Mouse (Mus musculus) adrenal gland, postnatal 25 days (tissue): ENCODE measurements at regions not wholly inside any gene's neighbourhood (a gene's known extent, or its start where the extent isn't known, plus 50 kb on each side); places are given as distances from the start of the nearest gene placed in this dataset.
"Not testable (repeated sequence)": the region's sequence is repeated elsewhere in the genome, so short reads cannot be mapped to it uniquely, and the experiment has no call there.

Source experiments
- DNase-seq: peaks from one replicate; pipeline ENCODE4 v3.0.0; 2021; ENCODE audit warnings: mixed read lengths

GRCm38 (mm10) chr3:130819031-130819836, 89.0 kb upstream of the Rpl34 start:
- DNase-seq, result no peak

GRCm38 (mm10) chr3:130818467-130819030, 88.4 kb upstream of the Rpl34 start:
- peak; percentile 91 for DNase-seq

GRCm38 (mm10) chr3:130809696-130810665, 79.8 kb upstream of the Rpl34 start:
- DNase-seq, result peak; percentile 12

GRCm38 (mm10) chr3:130805345-130805744, 75.1 kb upstream of the Rpl34 start:
- DNase-seq, result no peak

- DNase-seq, result no peak
Observed at GRCm38 (mm10) chr3:130804327-130804662, 74.1 kb upstream of the Rpl34 start.

- DNase-seq, result peak; percentile 12
Observed at GRCm38 (mm10) chr3:130803591-130804326, 73.6 kb upstream of the Rpl34 start.

- no peak for DNase-seq
Observed at GRCm38 (mm10) chr3:130800016-130800415, 69.8 kb upstream of the Rpl34 start.

GRCm38 (mm10) chr3:130797956-130798355, 67.8 kb upstream of the Rpl34 start:
- DNase-seq, result not testable (repeated sequence)

GRCm38 (mm10) chr3:130796531-130796930, 66.3 kb upstream of the Rpl34 start:
- DNase-seq, result no peak

GRCm38 (mm10) chr3:130795396-130795795, 65.2 kb upstream of the Rpl34 start:
- DNase-seq, result no peak

GRCm38 (mm10) chr3:130794142-130794925, 64.1 kb upstream of the Rpl34 start:
- no peak for DNase-seq

- no peak for DNase-seq
Observed at GRCm38 (mm10) chr3:130780706-130781240, 50.6 kb upstream of the Rpl34 start.
